Mouse (Mus musculus) spleen, adult 2 months (tissue): ENCODE data around the gene Gtpbp4.
"Not testable (repeated sequence)": the region's sequence is repeated elsewhere in the genome, so short reads cannot be mapped to it uniquely, and the experiment has no call there.

Experiments used
- CTCF ChIP-seq: fragments of 200-500 bp; IDR thresholded peaks from 2 replicates; pipeline ENCODE4 v1.5.1; 2011; ENCODE audit warnings: mild to moderate bottlenecking, inconsistent platforms; ENCODE audit not compliant: insufficient read depth, insufficient read length, insufficient replicate concordance; ENCODE audit errors: extremely low read depth
- POLR2A ChIP-seq: fragments of 200-500 bp; IDR thresholded peaks from 2 replicates; pipeline ENCODE4 v1.6.1; 2011; ENCODE audit warnings: low read depth, low read length, inconsistent platforms

- TF ChIP-seq CTCF, POLR2A: not testable (repeated sequence)
These were observed 33.6 kb downstream of the Gtpbp4 start for GRCm38 (mm10) chr13:8962266-8962665.
